34 mouse cellular contexts compared by ENCODE assay signal in the genomic region with DNA sequence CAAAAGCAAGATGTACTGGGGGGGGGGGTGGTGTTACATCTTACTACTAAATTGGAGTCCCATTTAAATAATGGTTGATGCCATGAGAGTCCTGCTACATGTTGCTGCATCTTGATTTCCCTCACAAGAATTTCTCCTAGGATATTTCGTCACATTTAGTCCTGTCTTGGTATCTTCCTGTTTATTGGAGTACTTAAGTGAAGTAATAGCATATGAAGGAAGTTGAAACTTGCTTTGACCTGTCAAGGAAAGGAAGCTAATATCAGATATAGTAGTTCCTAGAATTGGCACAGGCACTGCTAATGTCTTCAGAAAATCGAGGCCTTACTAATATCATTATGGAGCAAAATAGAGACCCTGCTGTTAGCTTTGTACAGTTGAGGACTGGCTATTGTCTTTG.
"Had no signal": no experiment of that assay in that cellular context is flagged by ENCODE, and none has a peak within 500 bp of the region (broad histone marks: within the 10 kb centered on the region; RNA-seq: fewer than 3 reads in every experiment).

No protein-coding gene starts in this region.

- H3K9ac ChIP-seq: heart, embryonic 12.5 days; heart, embryonic 13.5 days; heart, embryonic 15.5 days; hindbrain, embryonic 12.5 days; hindbrain, embryonic 14.5 days; hindbrain, embryonic 15.5 days; intestine, embryonic 15.5 days; kidney, embryonic 15.5 days had no signal

- ATAC-seq: hindbrain, embryonic 16.5 days; hindbrain, postnatal 0 days; inflammation-experienced regulatory T-cells, adult 6 months; intestine, embryonic 15.5 days; intestine, embryonic 16.5 days; intestine, postnatal 0 days had no signal

- H3K27me3 ChIP-seq: heart, embryonic 12.5 days; heart, embryonic 13.5 days; heart, embryonic 15.5 days; hindbrain, embryonic 12.5 days; hindbrain, embryonic 15.5 days; intestine, embryonic 15.5 days; kidney, embryonic 15.5 days had no signal

- H3K36me3 ChIP-seq: heart, embryonic 10.5 days; heart, embryonic 12.5 days; heart, embryonic 13.5 days; heart, embryonic 15.5 days; hindbrain, embryonic 10.5 days; hindbrain, embryonic 12.5 days; hindbrain, embryonic 15.5 days; intestine, embryonic 15.5 days; kidney, embryonic 15.5 days had no signal

- H3K27ac ChIP-seq: heart, embryonic 10.5 days; heart, embryonic 13.5 days; heart, embryonic 15.5 days; hindbrain, embryonic 10.5 days; hindbrain, embryonic 12.5 days; hindbrain, embryonic 14.5 days; hindbrain, embryonic 15.5 days; hindbrain, postnatal 0 days; intestine, embryonic 15.5 days; kidney, embryonic 15.5 days; kidney, postnatal 0 days; layer of hippocampus, adult 2 months; left cerebral cortex, adult 2 months had no signal

- H3K9me3 ChIP-seq: heart, embryonic 10.5 days; heart, embryonic 12.5 days; heart, embryonic 13.5 days; heart, embryonic 15.5 days; hindbrain, embryonic 12.5 days; hindbrain, embryonic 15.5 days; intestine, embryonic 15.5 days; kidney, embryonic 15.5 days had no signal

- H3K4me3 ChIP-seq: heart, embryonic 10.5 days; heart, embryonic 12.5 days; heart, embryonic 13.5 days; heart, embryonic 15.5 days; hindbrain, embryonic 10.5 days; hindbrain, embryonic 12.5 days; hindbrain, embryonic 15.5 days; intestine, embryonic 15.5 days; kidney, embryonic 15.5 days; layer of hippocampus, adult 2 months; left cerebral cortex, adult 2 months had no signal

- H3K4me2 ChIP-seq: heart, embryonic 11.5 days; heart, embryonic 12.5 days; heart, embryonic 13.5 days; heart, embryonic 15.5 days; hindbrain, embryonic 12.5 days; hindbrain, embryonic 14.5 days; hindbrain, embryonic 15.5 days; intestine, embryonic 15.5 days; kidney, embryonic 15.5 days had no signal

- H3K4me1 ChIP-seq: heart, embryonic 10.5 days; heart, embryonic 12.5 days; heart, embryonic 13.5 days; heart, embryonic 15.5 days; hindbrain, embryonic 10.5 days; hindbrain, embryonic 12.5 days; hindbrain, embryonic 15.5 days; intestine, embryonic 15.5 days; kidney, embryonic 15.5 days had no signal

- DNase-seq: heart, postnatal 10 days; heart, postnatal 14 days; heart, postnatal 36 days; heart, postnatal 4 days; kidney, adult 11 months; kidney, adult 2 months; kidney, adult 8-10 months; kidney, adult 9 months; kidney, postnatal 10 days; kidney, postnatal 14 days; kidney, postnatal 25 days; kidney, postnatal 36 days; kidney, postnatal 4 days; layer of hippocampus, adult 9-11 months; layer of hippocampus, postnatal 36 days had no signal
